In genomic region chr7:34100002-34100401, GRCm38 (mm10) we compare ENCODE assay signal across 46 mouse cellular contexts. TPM values are rescaled to one million over a fixed set of nuclear protein-coding genes. Genes with fewer than 3 reads are reported as not detected.
"Had no signal": no experiment of that assay in that cellular context is flagged by ENCODE, and none has a peak within 500 bp of the region (broad histone marks: within the 10 kb centered on the region; RNA-seq: fewer than 3 reads in every experiment).

No protein-coding gene starts in this region.

- H3K4me1 ChIP-seq: limb, embryonic 12.5 days; limb, embryonic 13.5 days; limb, embryonic 15.5 days; liver, embryonic 13.5 days; liver, embryonic 15.5 days; lung, embryonic 15.5 days; megakaryocyte, embryonic 14.5 days; midbrain, embryonic 10.5 days; midbrain, embryonic 12.5 days; midbrain, embryonic 13.5 days; midbrain, embryonic 15.5 days; neural tube, embryonic 12.5 days; neural tube, embryonic 13.5 days had no signal

- H3K4me2 ChIP-seq: limb, embryonic 12.5 days; limb, embryonic 13.5 days; limb, embryonic 15.5 days; liver, embryonic 11.5 days; liver, embryonic 13.5 days; liver, embryonic 15.5 days; lung, embryonic 14.5 days; lung, embryonic 15.5 days; midbrain, embryonic 11.5 days; midbrain, embryonic 12.5 days; midbrain, embryonic 13.5 days; midbrain, embryonic 15.5 days; neural tube, embryonic 12.5 days; neural tube, embryonic 13.5 days had no signal

- H3K27me3 ChIP-seq: limb, embryonic 12.5 days; limb, embryonic 13.5 days; limb, embryonic 15.5 days; liver, embryonic 13.5 days; liver, embryonic 15.5 days; lung, embryonic 15.5 days; megakaryocyte, embryonic 14.5 days; midbrain, embryonic 12.5 days; midbrain, embryonic 13.5 days; midbrain, embryonic 15.5 days; neural tube, embryonic 12.5 days; neural tube, embryonic 13.5 days had no signal

- DNase-seq: left cerebral cortex, postnatal 4 days; liver; liver, embryonic 13.5 days; lung, adult 18-20 months; lung, adult 2 months; lung, embryonic 14.5 days; lung, postnatal 10 days; lung, postnatal 14 days; lung, postnatal 36 days; lung, postnatal 4 days; midbrain, embryonic 14.5 days had no signal

- H3K9ac ChIP-seq: limb, embryonic 12.5 days; limb, embryonic 13.5 days; limb, embryonic 15.5 days; liver, embryonic 13.5 days; liver, embryonic 14.5 days; liver, embryonic 15.5 days; lung, embryonic 14.5 days; lung, embryonic 15.5 days; midbrain, embryonic 12.5 days; midbrain, embryonic 13.5 days; midbrain, embryonic 15.5 days; neural tube, embryonic 12.5 days; neural tube, embryonic 13.5 days had no signal

- H3K4me3 ChIP-seq: left cerebral cortex, adult 2 months; limb, embryonic 12.5 days; limb, embryonic 13.5 days; limb, embryonic 15.5 days; liver, embryonic 13.5 days; liver, embryonic 15.5 days; lung, embryonic 15.5 days; megakaryocyte, embryonic 14.5 days; midbrain, embryonic 10.5 days; midbrain, embryonic 12.5 days; midbrain, embryonic 13.5 days; midbrain, embryonic 15.5 days; myocyte; neural tube, embryonic 12.5 days; neural tube, embryonic 13.5 days had no signal

- ATAC-seq: lung, postnatal 0 days; midbrain, embryonic 13.5 days; midbrain, embryonic 15.5 days; midbrain, embryonic 16.5 days had no signal

- H3K36me3 ChIP-seq: limb, embryonic 12.5 days; limb, embryonic 13.5 days; limb, embryonic 15.5 days; liver, embryonic 13.5 days; liver, embryonic 15.5 days; lung, embryonic 15.5 days; midbrain, embryonic 10.5 days; midbrain, embryonic 12.5 days; midbrain, embryonic 13.5 days; midbrain, embryonic 15.5 days; neural tube, embryonic 12.5 days; neural tube, embryonic 13.5 days had no signal

- H3K27ac ChIP-seq: left cerebral cortex, adult 2 months; limb, embryonic 12.5 days; limb, embryonic 13.5 days; limb, embryonic 15.5 days; liver, embryonic 13.5 days; liver, embryonic 14.5 days; liver, embryonic 15.5 days; lung, embryonic 15.5 days; macrophage; midbrain, embryonic 10.5 days; midbrain, embryonic 12.5 days; midbrain, embryonic 13.5 days; midbrain, embryonic 15.5 days; neural tube, embryonic 12.5 days; neural tube, embryonic 13.5 days had no signal

- H3K9me3 ChIP-seq: limb, embryonic 15.5 days; liver, embryonic 15.5 days; lung, embryonic 15.5 days; midbrain, embryonic 15.5 days; neural tube, embryonic 13.5 days had no signal

RNA-seq across cellular contexts. Expression of gene Scgb1b30, which starts 4.8 kb away (rescaled TPM):
- total RNA-seq: left cerebral cortex, adult 2 months; left cerebral cortex, adult 8-10 months; left cerebral cortex, postnatal 10 days; left cerebral cortex, postnatal 14 days; left cerebral cortex, postnatal 25 days; left cerebral cortex, postnatal 36 days; left cerebral cortex, postnatal 4 days; liver, adult 2 months; megakaryocyte progenitor cell, adult 5-6 weeks; megakaryocyte, adult 5-6 weeks; megakaryocyte-erythroid progenitor cell, adult 5-6 weeks; midbrain, postnatal 0 days; monocyte, adult 5-6 weeks had no signal
- polyA plus RNA-seq: limb, embryonic 12.5 days; limb, embryonic 13.5 days; limb, embryonic 14.5 days; limb, embryonic 15.5 days; liver, adult 2 months; liver, embryonic 11.5 days; liver, embryonic 13.5 days; liver, embryonic 14.5 days; liver, embryonic 15.5 days; liver, embryonic 16.5 days; lung, adult 2 months; lung, embryonic 14.5 days; lung, embryonic 15.5 days; lung, embryonic 16.5 days; lung, postnatal 0 days; macrophage; midbrain, embryonic 10.5 days; midbrain, embryonic 11.5 days; midbrain, embryonic 12.5 days; midbrain, embryonic 13.5 days; midbrain, embryonic 14.5 days; midbrain, embryonic 15.5 days; midbrain, embryonic 16.5 days; midbrain, postnatal 0 days; myocyte; neural tube, embryonic 11.5 days; neural tube, embryonic 12.5 days; neural tube, embryonic 13.5 days had no signal

RNA-seq across cellular contexts. Expression of gene Wtip, which starts 33.1 kb away (rescaled TPM):
- total RNA-seq: megakaryocyte-erythroid progenitor cell, adult 5-6 weeks; monocyte, adult 5-6 weeks had no signal
